Mouse (Mus musculus) embryonic facial prominence, embryonic 12.5 days (tissue): ENCODE data around the gene Tube1. TPM values are rescaled to one million over a fixed set of nuclear protein-coding genes. Genes with fewer than 3 reads are reported as not detected.
"Not testable (repeated sequence)": the region's sequence is repeated elsewhere in the genome, so short reads cannot be mapped to it uniquely, and the experiment has no call there.

Source experiments
- ATAC-seq: fragments of 200-750 bp; cut with Nextera tagmentation; 2 replicates; pipeline ENCODE4 v1.8.0; 2017; ENCODE audit not compliant: insufficient number of reproducible peaks, insufficient read depth, low FRiP score, low TSS enrichment
- H3K27ac ChIP-seq: fragments of 300-500 bp; sonication (generic); 2 replicates; pipeline ENCODE4 v1.5.1; 2016; ENCODE audit warnings: mild to moderate bottlenecking
- H3K27me3 ChIP-seq: fragments of 300-500 bp; sonication (generic); 2 replicates; pipeline ENCODE4 v1.6.1; 2016; ENCODE audit warnings: mild to moderate bottlenecking, moderate library complexity
- H3K36me3 ChIP-seq: fragments of 300-500 bp; sonication (generic); 2 replicates; pipeline ENCODE4 v1.6.1; 2016; ENCODE audit warnings: mild to moderate bottlenecking
- H3K4me1 ChIP-seq: fragments of 300-500 bp; sonication (generic); 2 replicates; pipeline ENCODE4 v1.6.1; 2016
- H3K4me2 ChIP-seq: fragments of 300-500 bp; sonication (generic); replicated peaks from 2 replicates; pipeline ENCODE4 v1.6.1; 2016; ENCODE audit warnings: mild to moderate bottlenecking, moderate library complexity
- H3K4me3 ChIP-seq: fragments of 300-500 bp; sonication (generic); 2 replicates; pipeline ENCODE4 v1.5.1; 2016; ENCODE audit warnings: mild to moderate bottlenecking
- H3K9ac ChIP-seq: fragments of 300-500 bp; sonication (generic); 2 replicates; pipeline ENCODE4 v1.6.1; 2016; ENCODE audit warnings: mild to moderate bottlenecking, moderate library complexity
- H3K9me3 ChIP-seq: fragments of 300-500 bp; sonication (generic); 2 replicates; pipeline ENCODE4 v1.6.1; 2016; ENCODE audit warnings: mild to moderate bottlenecking, moderate library complexity
- WGBS: fragments of 180-500 bp; shearing (Covaris S2); methylation state at CpG from one replicate; pipeline ENCODE4 v1.1.7; 2016; 5-methylcytosine and 5-hydroxymethylcytosine counted together
- polyA plus RNA-seq: library from polyadenylated mRNA; unstranded; fragments of >200 nt; fragmentation: Nextera tagmentation; extraction: Ambion mirVana; gene quantifications from 2 replicates; pipeline ENCODE4 v1.2.1, GENCODE M21; 2016

Gene Tube1
- polyA plus RNA-seq, 1 experiment from 2014 or later, result 23.4 TPM

- peak overlapping the region; percentile 26 for H3K27ac ChIP-seq
- peak overlapping the region; percentile 48 for H3K4me2 ChIP-seq
These were observed 35.9 kb downstream of the Tube1 start for GRCm38 (mm10) chr10:39169642-39170041.

GRCm38 (mm10) chr10:39170181-39170580 is 36.4 kb downstream of the Tube1 start:
- H3K27ac ChIP-seq, result peak overlapping the region; percentile 26; the same call in 1 of the 2 replicates
- H3K4me1 ChIP-seq, result peaks cover 33% of the 10 kb centered on the region
- ATAC-seq, result no peak
- no peaks in the 10 kb centered on the region for H3K36me3 ChIP-seq
- no peak overlapping the region; the same call in 1 of the 2 replicates for H3K9ac ChIP-seq
- 5% methylated on average over 8 of the region's 8 CpGs for WGBS
- peak overlapping the region; percentile 48 for H3K4me2 ChIP-seq
- H3K9me3 ChIP-seq, result no peaks in the 10 kb centered on the region
- H3K4me3 ChIP-seq, result peak overlapping the region; percentile 6; the same call in 1 of the 2 replicates
- H3K27me3 ChIP-seq, result no peaks in the 10 kb centered on the region

More at GRCm38 (mm10) chr10:39169642-39170041, 35.9 kb downstream of the Tube1 start:
- H3K4me3 ChIP-seq, result peak overlapping the region; percentile 6; the same call in 1 of the 2 replicates
- no peaks in the 10 kb centered on the region for H3K36me3 ChIP-seq
- 29% methylated on average over 9 of the region's 9 CpGs for WGBS
- peaks cover 1% of the 10 kb centered on the region; the same call in 1 of the 2 replicates for H3K9me3 ChIP-seq
- H3K9ac ChIP-seq, result no peak overlapping the region
- ATAC-seq, result 0 out of 2 replicates have a peak, but pooled peaks have one; percentile 11
- H3K4me1 ChIP-seq, result peaks cover 29% of the 10 kb centered on the region
- no peaks in the 10 kb centered on the region for H3K27me3 ChIP-seq

GRCm38 (mm10) chr10:39170706-39171105 is 36.9 kb downstream of the Tube1 start:
- H3K27me3 ChIP-seq, result no peaks in the 10 kb centered on the region
- H3K9me3 ChIP-seq, result no peaks in the 10 kb centered on the region
- no peak overlapping the region for H3K27ac ChIP-seq
- no peak overlapping the region for H3K4me3 ChIP-seq
- WGBS, result 13% methylated on average over 6 of the region's 6 CpGs
- no peak overlapping the region for H3K9ac ChIP-seq
- peaks cover 33% of the 10 kb centered on the region for H3K4me1 ChIP-seq
- peak overlapping the region; percentile 48 for H3K4me2 ChIP-seq
- ATAC-seq, result no peak
- no peaks in the 10 kb centered on the region for H3K36me3 ChIP-seq

DNA sequence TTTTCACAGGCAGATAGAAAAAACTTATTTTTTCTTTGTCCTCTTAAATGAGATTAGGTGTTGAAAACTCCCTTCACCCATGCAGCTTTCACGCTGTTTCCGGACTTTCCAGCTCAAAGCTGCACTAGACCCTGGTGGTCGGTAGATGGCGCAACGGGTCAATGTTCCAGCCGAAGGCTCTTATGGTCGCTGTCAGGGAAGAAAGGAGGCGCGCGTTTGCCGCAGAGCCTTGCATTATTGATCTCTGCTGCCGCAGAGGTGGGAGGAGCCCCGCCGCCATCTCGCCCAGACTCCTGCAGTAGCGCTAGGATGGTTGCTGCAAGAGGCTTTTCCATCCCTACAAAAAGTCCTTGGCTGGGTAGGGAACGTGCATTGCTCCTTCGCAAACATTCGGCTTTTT is 37.4 kb downstream of the Tube1 start:
- no peaks in the 10 kb centered on the region for H3K9me3 ChIP-seq
- H3K4me2 ChIP-seq, result peak overlapping the region; percentile 48
- H3K27me3 ChIP-seq, result no peaks in the 10 kb centered on the region
- peak overlapping the region; percentile 30 for H3K4me3 ChIP-seq
- H3K36me3 ChIP-seq, result no peaks in the 10 kb centered on the region
- peak; percentile 71 for ATAC-seq
- H3K4me1 ChIP-seq, result peaks cover 33% of the 10 kb centered on the region
- under 1% methylated on average over 19 of the region's 19 CpGs for WGBS
- no peak overlapping the region for H3K9ac ChIP-seq
- peak overlapping the region; percentile 87 for H3K27ac ChIP-seq

GRCm38 (mm10) chr10:39171603-39172539 is 38.1 kb downstream of the Tube1 start:
- ATAC-seq, result no peak
- Histone ChIP-seq H3K4me2 (peak overlapping the region; percentile 48), H3K27me3 (no peaks in the 10 kb centered on the region), H3K27ac (peak overlapping the region; percentile 87), H3K9me3 (no peaks in the 10 kb centered on the region), H3K4me1 (peaks cover 33% of the 10 kb centered on the region), H3K4me3 (peak overlapping the region; percentile 30), H3K36me3 (no peaks in the 10 kb centered on the region), H3K9ac (no peak overlapping the region)
- WGBS, result 16% methylated on average over 26 of the region's 26 CpGs

GRCm38 (mm10) chr10:39172540-39172931 is 38.8 kb downstream of the Tube1 start:
- H3K4me2 ChIP-seq, result peak overlapping the region; percentile 48
- H3K4me3 ChIP-seq, result no peak overlapping the region
- H3K27me3 ChIP-seq, result no peaks in the 10 kb centered on the region
- no peak overlapping the region for H3K9ac ChIP-seq
- H3K27ac ChIP-seq, result peak overlapping the region; percentile 87
- H3K36me3 ChIP-seq, result no peaks in the 10 kb centered on the region
- no peak for ATAC-seq
- no peaks in the 10 kb centered on the region for H3K9me3 ChIP-seq
- 68% methylated on average over 6 of the region's 6 CpGs for WGBS
- peaks cover 33% of the 10 kb centered on the region for H3K4me1 ChIP-seq

GRCm38 (mm10) chr10:39173077-39173476 is 39.3 kb downstream of the Tube1 start:
- Histone ChIP-seq H3K9me3 (no peaks in the 10 kb centered on the region), H3K4me3 (no peak overlapping the region), H3K9ac (no peak overlapping the region), H3K36me3 (no peaks in the 10 kb centered on the region), H3K4me2 (peak overlapping the region; percentile 10), H3K4me1 (peaks cover 33% of the 10 kb centered on the region), H3K27me3 (no peaks in the 10 kb centered on the region), H3K27ac (peak overlapping the region; percentile 87; the same call in 1 of the 2 replicates)
- WGBS, result 30% methylated on average over 13 of the region's 13 CpGs
- ATAC-seq, result no peak

DNA sequence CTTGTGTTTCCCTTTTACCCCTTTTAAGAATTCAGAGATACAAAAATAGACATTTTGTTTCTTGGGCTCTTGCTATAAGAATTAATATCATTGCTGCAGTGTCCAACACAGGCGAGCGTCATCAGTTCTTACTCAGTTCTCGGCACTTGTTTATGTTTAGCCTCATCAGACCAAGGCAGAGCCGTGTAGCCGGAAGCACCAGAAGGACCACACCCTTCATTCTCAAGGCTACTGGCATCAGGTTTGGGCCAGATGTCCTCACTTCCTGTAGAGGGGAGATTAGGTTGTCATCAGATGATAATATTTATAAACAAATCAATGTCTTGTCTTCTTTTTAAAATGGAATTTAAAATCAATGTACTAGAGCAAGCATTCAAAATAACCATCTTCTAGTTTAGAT is 43.2 kb downstream of the Tube1 start:
- no peak for ATAC-seq
- Histone ChIP-seq H3K27me3 (no peaks in the 10 kb centered on the region), H3K9ac (no peak overlapping the region), H3K9me3 (no peaks in the 10 kb centered on the region), H3K4me3 (no peak overlapping the region), H3K36me3 (no peaks in the 10 kb centered on the region), H3K4me1 (peaks cover 17% of the 10 kb centered on the region), H3K4me2 (no peak overlapping the region), H3K27ac (no peak overlapping the region)
- WGBS, result 83% methylated on average over 5 of the region's 5 CpGs

DNA sequence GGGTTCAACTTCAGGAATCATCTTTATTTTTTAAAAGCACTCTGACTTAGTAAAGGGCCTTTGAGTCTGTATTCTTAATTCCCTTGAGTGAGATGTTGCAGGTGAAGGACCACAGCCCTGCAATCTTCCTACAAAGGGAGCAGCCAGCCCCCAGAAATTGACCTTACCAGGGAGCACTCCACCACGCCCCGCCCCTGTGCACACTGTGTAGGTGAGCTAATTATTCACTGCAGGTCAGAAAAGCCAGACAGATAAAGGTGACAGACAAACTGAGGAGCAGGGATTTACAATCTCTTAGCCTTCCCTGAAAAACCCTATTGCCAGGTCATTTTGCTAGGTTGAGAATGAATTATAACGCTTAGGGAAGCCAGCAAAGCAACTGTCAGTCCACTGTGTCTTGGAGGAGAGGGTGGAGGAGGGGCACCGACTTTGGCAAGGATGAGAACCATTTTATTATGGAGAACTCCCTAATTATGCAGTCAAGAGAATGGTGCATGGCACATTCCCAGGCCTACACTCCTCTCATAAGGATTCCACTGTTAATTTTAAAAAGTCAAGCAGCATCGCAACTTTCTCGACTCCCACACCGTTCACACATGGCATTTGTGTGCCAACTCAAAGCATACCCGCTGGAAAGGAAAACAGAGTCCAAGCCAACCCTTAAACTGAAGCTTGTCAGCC is 51.2 kb downstream of the Tube1 start:
- Histone ChIP-seq H3K4me1 (no peaks in the 10 kb centered on the region), H3K27ac (no peak overlapping the region), H3K9ac (no peak overlapping the region), H3K4me3 (no peak overlapping the region), H3K27me3 (no peaks in the 10 kb centered on the region), H3K36me3 (no peaks in the 10 kb centered on the region), H3K9me3 (no peaks in the 10 kb centered on the region), H3K4me2 (no peak overlapping the region)
- 81% methylated on average over 8 of the region's 8 CpGs for WGBS
- no peak for ATAC-seq

DNA sequence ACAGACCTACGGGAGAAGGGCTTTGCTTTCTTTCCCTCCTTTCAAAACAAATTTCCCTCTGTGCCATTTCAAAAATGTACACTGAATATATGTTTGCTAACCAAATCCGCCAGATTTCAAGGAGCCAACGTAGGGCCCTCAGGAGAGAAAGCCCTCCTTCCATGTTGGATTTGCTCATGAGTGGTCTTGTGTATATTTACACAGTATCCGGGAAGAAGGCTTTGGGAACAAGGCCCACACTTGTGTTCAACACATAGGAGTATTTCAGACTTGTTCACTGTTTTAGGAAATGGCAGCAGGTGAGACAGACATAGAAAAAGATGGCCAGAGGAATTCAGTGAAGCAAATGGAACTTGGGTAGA is 51.8 kb downstream of the Tube1 start:
- no peaks in the 10 kb centered on the region for H3K36me3 ChIP-seq
- ATAC-seq, result no peak
- H3K4me3 ChIP-seq, result no peak overlapping the region
- H3K9ac ChIP-seq, result no peak overlapping the region
- WGBS, result 74% methylated on average over 4 of the region's 4 CpGs
- no peaks in the 10 kb centered on the region for H3K27me3 ChIP-seq
- H3K4me1 ChIP-seq, result no peaks in the 10 kb centered on the region
- H3K27ac ChIP-seq, result no peak overlapping the region
- H3K4me2 ChIP-seq, result no peak overlapping the region
- no peaks in the 10 kb centered on the region for H3K9me3 ChIP-seq

GRCm38 (mm10) chr10:39192673-39193072 is 58.9 kb downstream of the Tube1 start:
- no peaks in the 10 kb centered on the region for H3K27me3 ChIP-seq
- H3K4me2 ChIP-seq, result no peak overlapping the region
- H3K9ac ChIP-seq, result no peak overlapping the region
- no peaks in the 10 kb centered on the region for H3K4me1 ChIP-seq
- ATAC-seq, result no peak
- 89% methylated on average over 3 of the region's 3 CpGs for WGBS
- H3K9me3 ChIP-seq, result no peaks in the 10 kb centered on the region
- H3K36me3 ChIP-seq, result no peaks in the 10 kb centered on the region
- H3K4me3 ChIP-seq, result no peak overlapping the region
- no peak overlapping the region for H3K27ac ChIP-seq

DNA sequence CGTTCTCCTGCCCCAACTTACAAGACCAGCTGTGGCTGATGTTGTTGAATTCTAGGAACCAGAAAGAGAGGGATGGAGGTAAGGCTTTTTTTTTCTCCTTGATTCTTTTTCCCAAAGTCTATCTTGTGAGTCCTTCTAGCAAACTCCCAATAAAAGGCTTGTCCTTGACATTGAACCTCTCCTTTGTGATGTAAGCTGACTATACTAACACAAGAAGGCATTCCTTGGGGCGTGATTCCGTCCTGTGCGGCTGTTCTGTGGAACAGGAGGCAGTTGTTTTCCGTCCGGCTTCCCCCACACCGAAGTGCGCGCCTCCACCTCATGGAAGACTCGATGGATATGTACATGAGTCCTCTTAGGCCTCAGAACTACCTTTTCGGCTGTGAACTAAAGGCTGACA is 64.4 kb downstream of the Tube1 start:
- not testable (repeated sequence) for H3K4me2 ChIP-seq, H3K9me3 ChIP-seq, H3K9ac ChIP-seq, H3K27ac ChIP-seq, H3K4me3 ChIP-seq, H3K27me3 ChIP-seq, H3K4me1 ChIP-seq, ATAC-seq, H3K36me3 ChIP-seq
- 91% methylated on average over 11 of the region's 11 CpGs for WGBS
